ENCODE assay signal across 18 mouse cellular contexts in genomic region chr6:36769012-36769411, GRCm38 (mm10).
"Had no signal": no experiment of that assay in that cellular context is flagged by ENCODE, and none has a peak within 500 bp of the region (broad histone marks: within the 10 kb centered on the region; RNA-seq: fewer than 3 reads in every experiment).

No protein-coding gene starts in this region.

- H3K36me3 ChIP-seq: midbrain, embryonic 15.5 days had no signal

- H3K27me3 ChIP-seq: midbrain, embryonic 15.5 days; neural tube, embryonic 15.5 days had no signal

- H3K9ac ChIP-seq: lung, embryonic 14.5 days; midbrain, embryonic 12.5 days; midbrain, embryonic 15.5 days; neural tube, embryonic 13.5 days; neural tube, embryonic 15.5 days had no signal

- DNase-seq: lung, adult 18-20 months; lung, embryonic 14.5 days; lung, postnatal 10 days; lung, postnatal 4 days; retina, postnatal 1 day; right cerebral cortex, adult 18-20 months; right cerebral cortex, postnatal 25 days; right cerebral cortex, postnatal 4 days; spleen, adult 18-20 months; thymus, adult 18-20 months; thymus, postnatal 14 days; thymus, postnatal 36 days had no signal

- H3K4me3 ChIP-seq: midbrain, embryonic 10.5 days; midbrain, embryonic 12.5 days; midbrain, embryonic 15.5 days; myocyte; neural tube, embryonic 13.5 days; neural tube, embryonic 15.5 days had no signal

- ATAC-seq: midbrain, embryonic 15.5 days had no signal

- H3K9me3 ChIP-seq: midbrain, embryonic 10.5 days; midbrain, embryonic 12.5 days; midbrain, embryonic 15.5 days; neural tube, embryonic 13.5 days; neural tube, embryonic 15.5 days had no signal

- H3K4me2 ChIP-seq: lung, embryonic 14.5 days; midbrain, embryonic 12.5 days; midbrain, embryonic 15.5 days; neural tube, embryonic 13.5 days; neural tube, embryonic 15.5 days had no signal

- H3K27ac ChIP-seq: midbrain, embryonic 10.5 days; midbrain, embryonic 12.5 days; midbrain, embryonic 15.5 days; neural tube, embryonic 13.5 days; neural tube, embryonic 15.5 days had no signal
